In the genomic region with DNA sequence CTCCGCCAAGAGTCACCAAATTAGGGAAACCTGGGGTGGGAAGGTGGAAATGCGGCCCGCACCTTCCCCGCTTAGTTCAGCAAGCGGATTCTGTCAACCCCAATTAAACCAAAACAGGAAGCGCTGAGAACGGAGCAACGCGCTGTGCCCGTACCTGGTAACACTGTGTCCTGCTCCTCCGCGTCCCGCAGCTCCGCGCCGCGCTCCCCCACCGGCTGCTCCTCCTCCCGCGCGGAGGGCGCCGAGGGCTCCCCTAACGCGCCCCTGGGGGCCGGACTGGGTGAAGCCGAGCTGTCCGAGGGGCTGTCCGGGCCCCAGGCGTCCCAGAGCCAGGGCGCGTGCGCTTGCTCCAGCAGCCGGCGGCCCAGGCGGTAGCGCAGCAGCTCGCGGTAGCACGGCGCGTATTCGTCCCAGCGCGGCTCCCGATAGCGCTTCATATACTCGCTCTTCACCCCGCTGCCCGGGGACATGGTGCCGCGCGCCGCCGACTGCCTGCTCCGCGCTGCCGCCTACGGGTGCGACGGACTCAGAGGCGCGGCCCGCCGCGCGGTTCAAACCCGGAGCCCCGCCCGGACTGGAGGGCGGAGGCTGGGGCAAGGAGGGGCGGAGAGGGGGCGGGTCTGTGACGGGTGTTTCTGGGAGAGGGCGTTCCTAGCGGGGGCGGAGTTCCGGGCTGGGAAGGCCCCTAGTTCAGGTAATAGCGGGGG, we compare ENCODE assay signal across 8 mouse cellular contexts. TPM values are rescaled to one million over a fixed set of nuclear protein-coding genes. Genes with fewer than 3 reads are reported as not detected.
DNase-seq lines count a peak whose midpoint lies in the region; ATAC-seq lines count a peak whose summit lies in the region.

No protein-coding gene starts in this region.

- H3K9ac ChIP-seq in hindbrain, embryonic 16.5 days (ENCODE audit: low read depth, low read length), result peak overlapping the region; percentile 89

- WGBS in hindbrain, embryonic 16.5 days, result 0% methylated on average over 61 of the region's 79 CpGs
- under 1% methylated on average over 74 of the region's 79 CpGs for WGBS in macrophage (ENCODE audit: missing documents)

- peaks cover 48% of the 10 kb centered on the region for H3K79me2 ChIP-seq in macrophage (ENCODE audit: inconsistent target)

- H3K4me1 ChIP-seq in hindbrain, embryonic 16.5 days (ENCODE audit: control insufficient read depth, insufficient read depth, low read depth, low read length), result peaks cover 10% of the 10 kb centered on the region

- H3K27ac ChIP-seq in hindbrain, embryonic 16.5 days (ENCODE audit: low read depth, low read length), result peak overlapping the region; percentile 90
- peak overlapping the region; percentile 25 for H3K27ac ChIP-seq in macrophage

- no peaks in the 10 kb centered on the region; the same call in 1 of the 2 replicates for H3K27me3 ChIP-seq in hindbrain, embryonic 16.5 days (replicated peaks; ENCODE audit: control insufficient read depth, insufficient read depth, low read length)

- H3K9me3 ChIP-seq in hindbrain, embryonic 16.5 days (ENCODE audit: control insufficient read depth, low read length), result no peaks in the 10 kb centered on the region

- peak overlapping the region; percentile 94 for H3K4me2 ChIP-seq in hindbrain, embryonic 16.5 days (ENCODE audit: low read length)

- ATAC-seq in hindbrain, embryonic 16.5 days, result peak; percentile 96

- peak overlapping the region; percentile 98 for H3K4me3 ChIP-seq in hindbrain, embryonic 16.5 days (ENCODE audit: low read length)
- peak overlapping the region; percentile 79 for H3K4me3 ChIP-seq in macrophage (ENCODE audit: inconsistent target)

- DNase-seq in WW6 (ENCODE audit: low read depth, low spot score), result peak; percentile 92
- DNase-seq in cerebellum, postnatal 4 days (ENCODE audit: low spot score in 2 of 2), result peak; percentile 63 to 86
- peak; percentile 91 for DNase-seq in gastrocnemius, adult 18-20 months (ENCODE audit: low spot score)
- DNase-seq in left cerebral cortex, adult 18-20 months (ENCODE audit: low spot score in 2 of 2), result peak; percentile 88 to 93
- DNase-seq in right cerebral cortex, adult 18-20 months, result peak; percentile 95
- peak; percentile 66 for DNase-seq in urinary bladder, postnatal 10 days (ENCODE audit: low spot score)

- no peaks in the 10 kb centered on the region for H3K36me3 ChIP-seq in hindbrain, embryonic 16.5 days (ENCODE audit: control insufficient read depth, insufficient read depth, low read length)
- H3K36me3 ChIP-seq in macrophage (ENCODE audit: inconsistent target), result no peaks in the 10 kb centered on the region

RNA-seq across cellular contexts. Expression of a gene that starts 0.9 kb away (rescaled TPM):
- total RNA-seq in gastrocnemius, adult 18-20 months (2021), result under 1 TPM; 0.21 to 0.26 TPM
- 4.8 and 4.9 TPM in 2 replicates for polyA plus RNA-seq in hindbrain, embryonic 16.5 days (2015; fragmentation: Nextera tagmentation; extraction: Ambion mirVana)
- total RNA-seq in left cerebral cortex, adult 18-20 months (2021), result 10 to 100 TPM; 62.6 to 74.7 TPM
- total RNA-seq in macrophage (2018; cell fraction: chromatin; rRNA removed), result 10 to 100 TPM in 2 of 26 experiments, 1 to 10 TPM in 22, under 1 TPM in 2; 0.91 to 17.6 (median 4.5) TPM
- 1 to 10 TPM in 23 of 26 experiments, under 1 TPM in 3; 0.30 to 4.9 (median 2.5) TPM for total RNA-seq in macrophage (2018; cell fraction: cytosol; rRNA removed)
- total RNA-seq in macrophage (2018; cell fraction: nucleus; rRNA removed), result 10 to 100 TPM in 3 of 26 experiments, 1 to 10 TPM in 20, under 1 TPM in 3; 0.69 to 16.2 (median 4.4) TPM
- 2.6 to 6.1 TPM (median 3.2 TPM) in 3 replicates for polyA plus RNA-seq in macrophage (2018)

RNA-seq across cellular contexts. Expression of a gene that starts 35.5 kb away (rescaled TPM):
- over 10,000 TPM; 42,846 to 52,629 TPM for total RNA-seq in gastrocnemius, adult 18-20 months (2021)
- polyA plus RNA-seq in hindbrain, embryonic 16.5 days (2015; fragmentation: Nextera tagmentation; extraction: Ambion mirVana), result 11.8 and 166 TPM in 2 replicates
- 10 to 100 TPM; 10.2 to 11.9 TPM for total RNA-seq in left cerebral cortex, adult 18-20 months (2021)
- total RNA-seq in macrophage (2018; cell fraction: chromatin; rRNA removed), result under 1 TPM in 2 of 26 experiments, not detected in 24; 0.47 to 0.71 TPM
- under 1 TPM in 2 of 26 experiments, not detected in 24; 0.05 to 0.13 TPM for total RNA-seq in macrophage (2018; cell fraction: cytosol; rRNA removed)
- not detected for total RNA-seq in macrophage (2018; cell fraction: nucleus; rRNA removed)
- polyA plus RNA-seq in macrophage (2018), result not detected in 3 replicates

RNA-seq across cellular contexts. Expression of a gene that starts 53.3 kb away (rescaled TPM):
- total RNA-seq in gastrocnemius, adult 18-20 months (2021), result 10 to 100 TPM; 14.8 to 14.9 TPM
- 86.1 and 87.4 TPM in 2 replicates for polyA plus RNA-seq in hindbrain, embryonic 16.5 days (2015; fragmentation: Nextera tagmentation; extraction: Ambion mirVana)
- total RNA-seq in left cerebral cortex, adult 18-20 months (2021), result 10 to 100 TPM; 45.1 to 50.6 TPM
- total RNA-seq in macrophage (2018; cell fraction: chromatin; rRNA removed), result 10 to 100 TPM in 1 of 26 experiments, 1 to 10 TPM in 19, under 1 TPM in 2, not detected in 4; 0.58 to 11.0 (median 4.3) TPM
- 1 to 10 TPM; 1.5 to 5.9 (median 3.9) TPM for total RNA-seq in macrophage (2018; cell fraction: cytosol; rRNA removed)
- 10 to 100 TPM in 1 of 26 experiments, 1 to 10 TPM in 21, under 1 TPM in 4; 0.63 to 10.3 (median 2.8) TPM for total RNA-seq in macrophage (2018; cell fraction: nucleus; rRNA removed)
- 3.6 to 7.4 TPM (median 5.6 TPM) in 3 replicates for polyA plus RNA-seq in macrophage (2018)

Comparison
In these comparisons a context has a peak if more than half of its experiments do, and no peak if none do; other contexts are left out.
1. Peak in every context shown above with its lines: DNase-seq, ATAC-seq, H3K4me3 ChIP-seq and H3K27ac ChIP-seq.
2. RNA of a gene that starts 0.9 kb away (total RNA-seq): 62.6 to 74.7 TPM in left cerebral cortex, adult 18-20 months; 0.21 to 0.26 TPM in gastrocnemius, adult 18-20 months; every median in the first group is over 10 times any median in the second.
3. RNA of a gene that starts 35.5 kb away (total RNA-seq): 42,846 to 52,629 TPM in gastrocnemius, adult 18-20 months; 10.2 to 11.9 TPM in left cerebral cortex, adult 18-20 months; every median in the first group is over 1,000 times any median in the second.